Mouse (Mus musculus) megakaryocyte, adult 5-6 weeks (primary cell): ENCODE results near the gene Mdk. TPM values are rescaled to one million over a fixed set of nuclear protein-coding genes. Genes with fewer than 3 reads are reported as not detected.

Experiments used
- ATAC-seq: 2 replicates; pipeline ENCODE4 v1.8.0; 2016; ENCODE audit warnings: mild to moderate bottlenecking, inconsistent platforms; ENCODE audit not compliant: poor library complexity, severe bottlenecking
- total RNA-seq, 2 experiments: library from RNA; stranded (forward) in 1 of 2; stranded (reverse) in 1 of 2; fragments of 153-499, 151-499 nt in 1 of 2; fragments of 221-1000, 200-1000 nt in 1 of 2; gene quantifications; 2 replicates each; pipeline versions ENCODE4 v1.2.3 to v1.2.4; 2015 to 2017

The Mdk gene
- total RNA-seq, 2 experiments from 2014 or later: 2.2 TPM; not detected in 1

DNA sequence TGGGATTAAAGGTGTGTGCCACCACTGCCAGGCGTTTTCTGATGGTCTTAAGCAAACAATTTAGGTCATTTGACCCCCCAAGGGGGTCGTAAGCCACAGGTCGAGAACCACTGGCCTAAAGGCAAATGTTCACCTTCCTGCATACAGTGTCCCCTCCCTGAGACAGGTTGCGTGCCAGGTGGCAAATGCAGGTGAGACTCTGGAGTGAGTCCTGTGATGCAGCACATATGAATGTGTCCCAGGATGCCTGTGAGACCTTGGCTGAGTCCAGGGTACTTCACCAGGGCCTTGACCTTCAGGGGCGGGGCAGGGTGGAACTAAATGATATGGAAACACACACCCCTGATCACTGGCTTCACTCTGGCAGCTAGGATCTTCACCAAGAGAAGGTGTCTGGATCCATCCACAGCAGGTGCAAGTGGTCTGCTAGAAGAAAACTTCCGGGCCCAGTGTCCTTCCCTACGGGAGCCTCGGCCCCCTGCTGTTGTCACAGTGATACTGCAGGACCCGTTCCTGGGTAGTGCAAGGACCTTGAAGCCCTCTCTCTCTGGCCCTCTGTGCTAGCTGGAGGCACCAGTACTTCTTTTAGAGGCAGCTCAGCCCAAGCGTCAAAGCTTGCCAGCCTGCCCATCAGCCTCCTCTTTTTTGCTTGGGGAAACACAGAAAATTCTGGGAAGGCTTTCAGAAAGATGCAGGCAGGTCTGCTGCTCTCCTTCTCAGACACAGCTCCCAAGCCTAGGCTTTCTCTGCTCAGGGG, 26.8 kb upstream of the Mdk start:
- 0 out of 2 replicates have a peak, but pooled peaks have one; percentile 30 for ATAC-seq

DNA sequence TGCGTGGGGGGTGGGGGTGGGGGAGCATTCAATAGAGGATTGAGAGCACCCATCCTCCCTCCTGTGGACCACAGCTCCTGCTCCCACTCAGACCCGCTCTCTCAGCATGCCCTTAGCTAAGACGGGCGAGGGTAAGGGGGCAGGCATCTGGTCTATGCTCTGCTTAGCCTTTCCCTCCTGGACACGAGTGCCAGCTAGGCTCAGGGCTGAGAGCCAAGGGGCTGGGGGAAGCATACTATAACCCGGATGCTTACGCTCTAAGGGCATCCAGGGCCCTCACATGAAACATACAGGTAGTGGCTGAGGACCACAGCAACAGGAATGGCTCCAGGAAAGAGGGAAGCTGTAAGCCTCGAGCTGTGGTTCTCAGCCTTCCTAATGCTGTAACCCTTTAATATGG, 26.0 kb upstream of the Mdk start:
- ATAC-seq: no peak

DNA sequence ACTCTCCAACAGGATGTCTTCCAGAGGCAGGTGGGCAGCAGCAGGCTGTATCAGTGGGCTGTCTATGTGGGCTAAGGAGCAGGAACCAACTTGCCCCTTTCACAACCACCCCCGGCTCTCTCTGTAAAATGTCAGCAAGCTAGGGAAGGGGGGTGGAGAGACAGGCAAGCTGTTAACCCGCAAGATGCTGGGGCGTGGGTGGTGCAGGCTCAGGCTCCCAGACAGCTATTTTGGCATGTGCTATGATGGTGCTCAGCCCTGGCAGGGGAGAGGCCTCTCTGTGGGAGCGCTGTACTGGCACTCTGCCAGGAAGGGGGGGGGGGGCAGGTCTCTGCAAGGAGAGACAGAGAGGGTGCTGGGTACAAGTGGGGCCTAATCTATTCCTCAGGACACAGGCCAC, 25.0 kb upstream of the Mdk start:
- ATAC-seq: peak; percentile 22

DNA sequence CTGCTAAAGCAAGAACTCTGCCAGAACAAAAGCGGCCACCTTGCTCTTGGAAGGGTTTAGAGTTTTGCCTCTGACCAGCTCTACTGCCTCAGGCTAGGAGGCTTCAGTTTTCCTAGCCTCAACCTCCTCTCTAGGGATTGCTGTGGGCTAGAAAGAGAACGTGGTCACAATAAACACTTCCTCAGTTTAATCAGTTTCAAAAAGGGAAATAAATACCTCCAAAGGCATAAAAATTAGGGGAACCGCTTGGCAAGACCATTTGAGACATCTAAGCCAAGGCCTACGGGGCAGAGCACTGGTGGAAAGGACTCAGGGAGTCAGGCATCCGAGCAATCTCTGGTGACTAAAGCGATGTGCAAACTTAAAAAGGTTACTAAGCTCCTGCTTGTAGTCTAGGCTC, 23.8 kb upstream of the Mdk start:
- no peak for ATAC-seq

DNA sequence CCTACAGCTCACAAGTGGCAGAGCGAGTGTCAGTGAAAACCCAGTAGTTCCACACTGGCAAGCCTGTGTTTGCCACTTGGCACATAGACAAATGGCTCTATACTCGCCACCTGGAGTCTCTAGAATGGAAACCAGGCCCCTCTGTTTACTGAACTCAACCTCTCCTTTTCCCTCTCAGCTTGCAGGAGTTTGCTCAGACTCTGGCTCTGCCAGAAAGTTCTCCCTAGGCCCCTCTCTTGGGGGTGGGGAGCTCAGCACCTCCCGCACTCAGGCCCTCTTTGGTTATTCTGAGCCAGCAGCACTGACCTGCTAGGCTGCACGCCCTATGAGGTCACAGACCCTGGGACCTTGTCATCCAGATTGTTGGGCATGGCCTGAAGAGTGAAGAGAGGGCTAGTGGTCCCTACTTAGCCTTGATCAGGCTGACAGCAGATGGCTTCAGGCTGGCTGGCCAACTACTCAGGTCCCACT, 23.1 kb upstream of the Mdk start:
- no peak for ATAC-seq

DNA sequence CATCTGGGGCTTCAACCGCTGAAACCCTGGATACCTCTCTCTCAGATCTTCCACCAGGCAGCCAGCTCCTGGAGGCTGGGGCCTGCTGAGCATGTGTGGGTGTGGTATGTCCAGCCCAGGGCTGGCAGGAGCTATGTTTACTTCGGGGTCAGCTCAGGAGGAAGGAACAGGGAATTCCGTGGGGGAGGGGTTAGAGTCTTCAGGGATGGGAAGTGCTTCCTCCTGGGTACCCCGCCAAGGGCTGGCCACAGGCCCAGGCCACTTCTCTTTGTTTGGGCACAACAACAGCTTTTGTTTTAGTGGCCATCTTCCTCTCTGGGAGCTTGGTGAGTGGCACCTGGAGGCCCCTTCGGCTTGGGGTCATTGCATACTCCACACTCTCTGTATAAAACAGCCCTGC, 21.7 kb upstream of the Mdk start:
- no peak for ATAC-seq

DNA sequence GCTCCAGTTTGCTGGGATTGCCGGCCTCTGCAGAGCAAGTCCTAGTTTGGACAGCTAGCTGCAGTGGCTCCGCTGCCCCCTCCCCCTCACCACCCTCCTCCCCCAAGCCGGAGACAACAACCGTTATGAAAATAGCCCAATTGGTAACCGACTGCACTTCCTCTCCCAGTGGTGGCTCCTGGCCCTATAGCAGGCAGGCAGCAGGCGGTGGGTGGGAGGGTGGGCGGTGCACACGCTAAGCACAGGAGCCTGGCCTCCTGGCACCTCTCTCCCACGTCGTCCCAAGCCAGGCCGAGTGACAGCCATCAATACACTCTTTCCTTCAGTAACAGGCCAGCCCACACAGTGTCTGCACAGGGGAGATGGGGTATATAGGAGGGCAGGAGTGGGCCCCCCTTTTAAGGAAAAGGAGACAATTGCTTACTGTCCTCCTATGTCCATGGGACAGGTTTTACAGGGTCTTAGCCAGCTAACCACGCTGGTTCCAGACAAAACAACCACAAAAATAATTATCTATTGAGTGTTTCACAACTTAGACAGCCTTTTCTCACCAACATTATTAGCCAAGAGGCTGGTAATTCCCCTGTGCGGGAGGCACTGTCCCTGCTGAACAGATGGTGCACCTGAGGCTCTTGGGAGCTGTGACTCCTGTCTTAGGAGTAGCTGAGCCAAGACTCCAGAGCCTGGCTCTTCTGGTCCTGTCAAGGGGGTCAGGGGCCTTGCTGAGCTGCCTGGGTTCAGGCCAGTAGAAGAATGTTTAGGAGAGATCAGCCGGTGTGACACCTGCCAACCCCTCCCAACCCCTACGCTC, 18.4 kb upstream of the Mdk start:
- peak; percentile 65 for ATAC-seq

DNA sequence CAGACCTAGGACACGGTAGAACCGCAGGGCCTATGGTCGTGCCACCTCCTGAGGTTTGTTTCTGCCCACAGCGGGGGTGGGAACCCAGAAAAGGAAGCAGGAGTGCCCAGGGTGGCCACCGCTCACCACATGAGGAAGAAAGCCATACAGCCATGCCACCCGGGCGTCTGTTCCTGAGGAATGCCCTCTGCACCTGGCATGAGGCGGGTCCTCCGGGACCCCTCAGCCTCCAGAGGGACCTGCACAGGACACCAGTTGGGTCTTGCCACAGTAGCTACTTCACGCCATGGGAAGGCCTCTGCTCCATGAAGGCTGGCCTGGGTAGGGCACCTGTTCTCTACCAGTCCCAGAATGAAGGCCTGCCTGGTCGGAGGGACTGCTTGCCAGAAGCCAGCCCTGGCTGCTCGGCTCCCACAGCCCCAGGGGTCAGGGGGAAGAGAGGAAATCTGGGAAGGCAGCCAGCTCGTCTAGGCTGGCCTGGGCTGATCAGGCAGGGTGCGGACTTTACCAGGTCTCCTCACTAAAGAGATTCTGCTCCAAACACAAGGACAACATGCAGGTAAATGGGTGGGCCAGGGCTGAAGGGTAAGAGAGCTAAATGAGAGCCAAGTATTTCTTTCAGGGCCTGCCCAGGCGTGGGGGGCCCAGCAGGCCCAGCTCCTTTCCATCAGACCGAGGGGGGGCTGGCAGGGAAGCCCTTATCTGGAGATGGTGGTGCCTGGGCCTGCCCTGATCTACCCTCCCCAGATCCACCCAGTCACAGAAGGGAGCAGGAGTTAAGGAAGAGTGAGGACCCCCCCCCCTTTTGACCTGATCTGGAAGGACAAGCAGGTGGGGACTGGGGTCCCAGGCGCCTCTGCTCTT, 17.5 kb upstream of the Mdk start:
- peak; percentile 52 for ATAC-seq

DNA sequence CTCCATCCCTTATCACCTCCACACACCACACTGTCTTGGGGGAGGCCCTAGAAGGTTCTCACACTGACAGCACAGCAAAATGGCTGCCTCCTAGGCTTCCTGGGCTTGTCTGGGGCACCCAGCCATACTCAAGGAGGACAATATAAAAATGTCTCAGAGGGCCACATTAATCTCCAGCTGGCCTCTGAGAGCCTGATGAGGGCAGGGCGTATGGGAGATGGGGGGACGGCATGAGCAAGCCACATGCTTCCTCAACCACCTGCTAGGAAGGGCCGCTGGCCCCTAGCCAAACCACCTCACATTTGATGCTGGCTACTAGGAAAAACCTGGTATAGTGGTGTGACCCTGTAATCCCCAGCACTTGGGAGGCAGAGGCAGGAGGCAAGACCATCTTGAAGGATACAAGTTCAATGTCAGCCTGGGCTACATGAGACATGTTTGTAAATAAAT, 16.7 kb upstream of the Mdk start:
- ATAC-seq: no peak

DNA sequence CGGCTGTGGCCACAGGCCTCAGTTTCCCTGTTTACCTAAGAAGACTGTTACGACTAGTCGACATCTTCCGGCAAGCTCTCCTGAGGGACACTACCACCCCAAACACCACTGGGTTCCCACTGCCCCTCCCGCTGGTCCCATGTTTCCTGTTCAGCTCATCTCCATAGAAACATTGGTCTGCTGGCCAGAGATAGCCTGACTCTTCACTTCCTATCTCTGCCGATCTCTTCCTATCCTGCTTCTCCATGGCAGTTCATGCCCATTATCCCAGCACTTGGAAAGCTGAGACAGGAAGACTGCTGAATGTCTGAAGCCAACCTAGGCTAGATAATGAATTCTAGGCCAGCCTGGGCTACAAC, 16.0 kb upstream of the Mdk start:
- peak; percentile 13 for ATAC-seq

DNA sequence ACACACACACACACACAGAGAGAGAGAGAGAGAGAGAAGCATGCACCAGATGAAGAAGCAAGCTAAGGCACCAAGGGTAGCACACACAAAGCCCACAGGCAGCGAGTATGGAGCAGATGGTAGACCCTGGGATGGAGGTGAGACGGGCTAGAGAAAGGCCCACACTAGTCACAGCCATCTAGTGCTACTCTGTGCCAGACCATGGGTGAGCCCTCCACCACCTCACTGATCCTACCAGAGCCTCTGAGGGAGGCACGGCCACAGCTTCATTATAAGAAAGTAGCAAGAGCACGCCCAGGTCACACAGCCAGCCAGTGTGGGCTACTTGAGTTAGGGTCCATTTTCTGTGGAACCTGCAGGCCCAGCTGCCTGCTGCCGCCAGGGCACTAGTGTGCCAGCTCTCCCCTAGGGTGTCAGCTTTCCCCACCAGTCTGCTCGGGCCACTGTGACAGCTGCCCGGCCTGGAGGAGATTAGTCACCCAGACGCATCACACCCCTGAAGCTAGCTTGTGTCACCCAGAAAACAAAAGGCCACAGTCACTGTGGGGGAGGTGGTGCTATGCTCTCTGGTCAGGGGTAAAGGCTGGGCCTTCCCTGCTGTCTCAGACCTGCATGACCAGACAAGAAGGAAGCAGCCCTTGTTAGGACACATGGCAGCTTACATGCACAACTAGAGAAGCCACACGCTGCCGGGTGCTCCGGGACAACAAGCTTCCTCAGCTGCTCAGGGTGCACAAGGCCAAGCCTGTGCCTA, 15.5 kb upstream of the Mdk start:
- ATAC-seq: peak; percentile 63

DNA sequence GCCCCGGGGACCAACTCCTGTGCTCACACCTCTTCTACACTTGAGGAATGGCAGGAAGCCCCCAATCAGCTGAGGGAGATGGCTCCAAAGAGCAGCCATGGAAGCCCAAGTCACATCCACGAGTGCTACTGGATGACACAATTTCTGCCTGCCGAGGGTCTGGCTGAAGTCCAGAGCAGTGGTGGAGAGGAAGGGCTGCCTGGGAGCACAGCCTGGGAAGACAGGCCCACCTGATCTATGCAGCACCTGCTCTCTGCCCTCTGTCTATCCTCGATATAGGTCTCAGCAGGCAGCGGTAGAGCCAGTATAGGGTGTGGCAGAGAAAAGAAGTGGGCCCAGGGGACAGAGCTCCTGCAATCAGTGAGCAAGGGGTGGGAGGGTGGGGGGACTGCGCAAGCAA, 14.7 kb upstream of the Mdk start:
- ATAC-seq: no peak

DNA sequence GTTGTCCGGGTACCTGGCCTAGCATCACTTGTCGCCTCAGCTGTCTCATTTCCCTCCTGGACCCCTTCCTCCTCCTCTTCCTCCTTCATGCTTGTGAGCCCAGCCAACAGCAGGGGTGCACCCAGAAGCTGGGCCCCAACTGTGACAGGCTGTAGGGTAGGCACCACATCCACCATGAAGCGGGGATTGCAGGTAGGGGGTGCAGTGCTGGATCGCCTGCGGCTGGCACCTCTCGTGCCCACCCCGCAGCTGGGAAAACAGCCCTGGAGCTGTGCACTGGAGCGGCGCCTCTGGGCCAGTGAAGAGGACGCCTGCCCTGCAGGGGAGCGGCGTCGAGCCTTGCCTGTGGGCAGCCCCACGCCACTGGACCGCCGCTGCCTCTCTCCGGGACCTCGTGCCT, 13.4 kb upstream of the Mdk start, which contains the start of gene Gm9821:
Gm9821 (plus strand) TSS at position 221 of the 400 bp plus-strand sequence.
- no peak for ATAC-seq

DNA sequence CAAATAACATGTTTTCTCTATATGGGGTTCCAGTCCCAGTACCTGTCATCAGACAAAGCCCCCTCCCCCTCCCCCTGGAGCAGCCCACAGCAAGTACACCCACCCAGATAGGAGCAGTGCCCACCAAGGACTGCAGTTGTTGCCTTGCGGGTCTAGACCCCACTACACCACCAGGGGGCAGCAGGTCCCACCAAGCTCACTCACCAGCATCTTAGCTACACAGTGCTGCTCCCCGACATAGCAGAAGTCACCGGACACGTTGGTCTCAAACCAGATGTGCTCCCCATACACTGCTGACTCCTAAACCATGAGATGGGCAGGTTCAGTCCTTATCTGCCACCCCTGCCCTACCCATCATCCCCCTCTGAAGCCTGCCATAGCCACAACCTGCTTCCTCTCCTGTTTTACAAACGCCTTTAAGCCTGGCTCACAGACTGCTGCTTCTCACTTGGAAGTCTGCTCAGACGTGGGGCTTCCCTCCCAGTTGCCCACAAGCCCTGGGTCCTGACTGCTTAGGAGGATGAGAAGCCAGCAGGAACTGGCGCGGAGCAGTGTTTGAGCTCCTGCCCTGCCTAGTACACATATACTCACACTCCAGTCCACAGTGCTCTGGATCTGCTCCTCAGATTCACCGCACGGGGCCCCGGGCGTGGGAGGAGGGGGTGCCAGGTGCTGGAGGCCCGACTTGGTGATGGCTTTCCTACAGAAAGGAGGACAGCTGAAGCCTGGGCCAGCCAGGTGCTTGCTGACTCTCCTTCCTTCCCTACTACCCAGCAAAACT, 12.3 kb upstream of the Mdk start:
- peak; percentile 60 for ATAC-seq

DNA sequence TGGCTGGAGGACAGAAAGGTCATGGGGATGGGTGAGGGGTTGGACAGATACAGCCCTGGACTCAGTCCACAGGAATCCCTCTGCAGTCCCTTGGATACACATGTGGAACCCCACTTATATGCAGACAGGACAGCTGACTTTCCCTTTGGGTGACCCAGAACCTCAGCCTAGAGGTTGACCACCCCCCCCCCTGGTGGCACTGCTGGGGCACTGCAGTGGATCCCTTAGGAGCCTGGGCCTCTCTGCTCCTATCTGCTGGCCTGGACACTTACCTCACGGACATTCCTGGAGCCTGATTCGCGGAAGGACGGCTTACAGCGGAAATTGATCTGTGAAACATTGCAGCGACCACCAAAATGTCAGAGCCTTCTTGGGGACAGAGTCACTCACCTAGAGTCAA, 10.3 kb upstream of the Mdk start:
- peak; percentile 52; the same call in 1 of the 2 replicates for ATAC-seq

DNA sequence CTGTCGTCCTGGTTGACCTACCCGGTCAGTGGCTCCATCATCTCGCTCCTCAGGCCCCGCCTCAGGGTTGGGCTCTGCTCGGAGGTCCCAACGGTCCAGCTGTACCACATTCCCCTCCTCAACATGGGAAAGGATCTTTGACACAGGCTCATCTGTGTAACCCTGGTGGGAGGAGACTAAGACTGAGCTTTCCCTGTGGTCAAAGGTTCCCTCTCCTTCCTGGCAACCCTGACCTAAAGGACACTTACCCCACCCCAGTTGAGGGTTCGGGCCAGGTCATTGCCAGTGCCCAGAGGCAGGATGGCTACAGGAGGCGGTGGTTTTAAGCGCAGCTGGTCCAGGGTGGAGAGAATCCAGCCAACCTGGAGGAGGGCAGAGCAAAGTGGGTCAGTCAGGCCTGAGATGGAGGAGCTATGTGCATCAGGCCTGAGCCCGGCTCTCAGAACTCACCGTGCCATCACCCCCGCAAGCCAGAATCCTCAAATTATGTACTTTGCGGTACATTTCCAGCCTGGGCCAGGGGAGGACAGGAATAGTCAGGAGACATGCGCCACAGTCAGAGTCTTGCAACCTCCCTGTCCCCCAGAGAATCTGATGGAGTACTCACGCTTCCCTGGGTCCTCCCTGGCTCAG, 7.3 kb upstream of the Mdk start:
- ATAC-seq: no peak

DNA sequence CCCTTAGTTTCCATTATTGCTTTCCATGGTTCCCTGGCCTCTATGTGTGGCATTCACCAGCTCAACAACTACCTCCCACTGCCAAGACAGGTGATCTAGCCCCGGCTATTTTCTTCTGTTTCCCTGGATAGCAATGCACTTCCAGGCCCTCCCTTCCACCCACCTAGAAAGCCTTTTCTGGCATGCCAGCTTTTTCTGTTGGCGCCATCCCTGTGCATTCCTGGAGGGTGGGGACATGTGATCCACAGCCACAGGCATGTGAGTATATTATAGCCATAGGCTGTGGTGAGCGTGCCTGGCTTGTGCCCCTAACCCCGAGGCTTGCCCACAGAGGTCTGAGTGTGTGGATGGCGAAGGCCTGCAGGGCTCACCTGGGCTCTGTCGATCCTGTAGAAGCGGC, 4.1 kb upstream of the Mdk start:
- ATAC-seq: no peak

DNA sequence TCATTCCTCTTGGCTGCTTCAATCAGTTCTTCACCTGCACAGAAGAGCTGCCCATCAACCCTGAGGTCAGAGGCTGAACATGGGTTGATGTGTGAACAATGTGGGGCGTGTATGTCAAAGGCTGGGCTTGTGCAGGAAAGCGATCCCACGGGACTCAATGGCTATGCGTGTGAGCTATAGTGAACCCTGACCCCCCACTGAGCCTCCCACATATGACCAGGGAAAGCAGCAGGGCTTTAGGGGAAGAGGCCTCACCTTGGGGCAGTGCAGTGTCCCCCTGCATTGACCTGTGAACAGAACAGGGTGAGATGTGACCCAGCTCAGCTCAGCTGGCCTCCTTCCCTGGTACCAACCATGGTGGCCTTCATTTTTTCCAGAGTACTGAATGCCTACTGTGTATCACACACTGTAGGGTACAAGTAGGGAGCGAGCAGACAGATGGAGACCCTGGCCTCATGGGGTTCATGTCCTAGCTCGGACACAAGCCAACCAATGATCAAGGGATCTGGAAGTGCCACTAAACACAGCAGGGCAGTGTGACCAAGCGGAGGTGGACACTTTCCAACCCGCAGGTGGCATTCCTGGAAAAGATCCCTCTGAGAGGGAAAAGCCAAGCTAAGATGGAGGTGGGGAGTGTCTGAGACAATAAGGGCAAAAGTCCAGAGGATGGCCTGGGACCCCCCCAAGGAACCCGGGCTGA, 2.9 kb upstream of the Mdk start:
- ATAC-seq: no peak
